In the genomic region with DNA sequence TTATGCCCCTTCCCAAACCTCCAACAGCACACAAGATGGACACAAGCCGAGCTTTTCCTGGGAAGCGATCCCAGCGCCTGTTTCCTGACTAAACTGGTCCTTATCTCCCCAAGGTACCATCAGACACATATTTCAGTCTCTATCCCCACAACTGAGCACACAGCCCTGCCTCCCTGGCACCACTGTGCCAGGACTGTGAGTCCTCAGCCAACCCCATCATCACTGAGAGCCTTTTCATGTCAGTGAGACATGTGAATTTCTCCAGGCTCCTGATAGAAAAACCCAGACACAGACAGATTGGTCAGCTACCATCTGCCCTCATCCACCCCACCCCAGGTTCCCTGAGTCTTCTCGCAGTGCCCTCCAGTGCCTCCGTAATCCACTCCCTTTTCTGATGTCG, we compare ENCODE assay signal across 18 mouse cellular contexts. TPM values are rescaled to one million over a fixed set of nuclear protein-coding genes. Genes with fewer than 3 reads are reported as not detected.
DNase-seq lines count a peak whose midpoint lies in the region; ATAC-seq lines count a peak whose summit lies in the region.
"Had no signal": no experiment of that assay in that cellular context is flagged by ENCODE, and none has a peak within 500 bp of the region (broad histone marks: within the 10 kb centered on the region; RNA-seq: fewer than 3 reads in every experiment).

No protein-coding gene starts in this region.

- no peaks in the 10 kb centered on the region for H3K9me3 ChIP-seq in hindbrain, embryonic 10.5 days
- H3K9me3 ChIP-seq in hindbrain, embryonic 16.5 days (ENCODE audit: control insufficient read depth, low read length) = no peaks in the 10 kb centered on the region
- no peaks in the 10 kb centered on the region for H3K9me3 ChIP-seq in embryonic facial prominence, embryonic 10.5 days
- H3K9me3 ChIP-seq in limb, embryonic 13.5 days = no peaks in the 10 kb centered on the region

- peaks cover 36% of the 10 kb centered on the region for H3K36me3 ChIP-seq in hindbrain, embryonic 10.5 days
- H3K36me3 ChIP-seq in hindbrain, embryonic 16.5 days (ENCODE audit: control insufficient read depth, insufficient read depth, low read length) = no peaks in the 10 kb centered on the region
- H3K36me3 ChIP-seq in embryonic facial prominence, embryonic 10.5 days (replicated peaks) = peaks cover 30% of the 10 kb centered on the region
- no peaks in the 10 kb centered on the region for H3K36me3 ChIP-seq in limb, embryonic 13.5 days

- DNase-seq in hindbrain, embryonic 10.5 days (ENCODE audit: low spot score) = no peak
- peak; percentile 45 to 51 for DNase-seq in cerebellum, adult 18-20 months
- DNase-seq in embryonic facial prominence, embryonic 10.5 days (ENCODE audit: low spot score) = no peak
- no peak for DNase-seq in spleen, adult 12 weeks (ENCODE audit: low spot score)
- DNase-seq: adrenal gland, adult 8-10 months; B cell, adult 2 months; heart, postnatal 36 days; kidney, adult 11 months; kidney, postnatal 36 days; lung, embryonic 14.5 days; spleen, adult 18-20 months; thymus, postnatal 4 days had no signal

- peaks cover 41% of the 10 kb centered on the region for H3K4me1 ChIP-seq in hindbrain, embryonic 10.5 days (replicated peaks)
- peaks cover 26% of the 10 kb centered on the region for H3K4me1 ChIP-seq in hindbrain, embryonic 16.5 days (ENCODE audit: control insufficient read depth, insufficient read depth, low read depth, low read length)
- peaks cover 39% of the 10 kb centered on the region for H3K4me1 ChIP-seq in embryonic facial prominence, embryonic 10.5 days
- peaks cover 54% of the 10 kb centered on the region for H3K4me1 ChIP-seq in limb, embryonic 13.5 days

- H3K4me3 ChIP-seq in hindbrain, embryonic 10.5 days = no peak overlapping the region
- no peak overlapping the region for H3K4me3 ChIP-seq in hindbrain, embryonic 16.5 days (ENCODE audit: low read length)
- H3K4me3 ChIP-seq in embryonic facial prominence, embryonic 10.5 days = no peak overlapping the region
- H3K4me3 ChIP-seq in limb, embryonic 13.5 days = no peak overlapping the region
- H3K4me3 ChIP-seq: erythroblast, embryonic 14.5 days; myocyte had no signal

- 0 out of 2 replicates have a peak overlapping the region, but pooled peaks have one; percentile 23 for H3K27ac ChIP-seq in hindbrain, embryonic 10.5 days
- H3K27ac ChIP-seq in hindbrain, embryonic 16.5 days (ENCODE audit: low read depth, low read length) = no peak overlapping the region
- H3K27ac ChIP-seq in embryonic facial prominence, embryonic 10.5 days (replicated peaks) = 0 out of 2 replicates have a peak overlapping the region, but pooled peaks have one; percentile 12
- H3K27ac ChIP-seq in limb, embryonic 13.5 days = no peak overlapping the region

- ATAC-seq in hindbrain, embryonic 16.5 days = no peak; the same call in 1 of the 2 replicates
- ATAC-seq in limb, embryonic 13.5 days (ENCODE audit: low FRiP score, low read depth) = 0 out of 2 replicates have a peak, but pooled peaks have one; percentile 4
- no peak for ATAC-seq in erythroid progenitor cell, adult 5-6 weeks (replicated peaks; ENCODE audit: low FRiP score, poor library complexity, severe bottlenecking)

- WGBS in hindbrain, embryonic 10.5 days = 78% methylated on average over 6 of the region's 6 CpGs
- 53% methylated on average over 6 of the region's 6 CpGs for WGBS in hindbrain, embryonic 16.5 days
- WGBS in embryonic facial prominence, embryonic 10.5 days = 87% methylated on average over 6 of the region's 6 CpGs
- WGBS in limb, embryonic 13.5 days = 39% methylated on average over 6 of the region's 6 CpGs

- no peak overlapping the region for H3K9ac ChIP-seq in hindbrain, embryonic 16.5 days (ENCODE audit: low read depth, low read length)
- H3K9ac ChIP-seq in limb, embryonic 13.5 days = no peak overlapping the region
- H3K9ac ChIP-seq: lung, embryonic 14.5 days had no signal

- H3K4me2 ChIP-seq in hindbrain, embryonic 16.5 days (ENCODE audit: low read length) = no peak overlapping the region
- peak overlapping the region; percentile 15; the same call in 1 of the 2 replicates for H3K4me2 ChIP-seq in limb, embryonic 13.5 days (replicated peaks)
- H3K4me2 ChIP-seq: lung, embryonic 14.5 days had no signal

- H3K27me3 ChIP-seq in hindbrain, embryonic 10.5 days (ENCODE audit: insufficient read depth, poor library complexity, severe bottlenecking) = no peaks in the 10 kb centered on the region
- H3K27me3 ChIP-seq in hindbrain, embryonic 16.5 days (replicated peaks; ENCODE audit: control insufficient read depth, insufficient read depth, low read length) = no peaks in the 10 kb centered on the region
- H3K27me3 ChIP-seq in embryonic facial prominence, embryonic 10.5 days (replicated peaks; ENCODE audit: low read depth, poor library complexity, severe bottlenecking) = no peaks in the 10 kb centered on the region; the same call in 1 of the 2 replicates
- peaks cover 75% of the 10 kb centered on the region for H3K27me3 ChIP-seq in limb, embryonic 13.5 days

RNA-seq across cellular contexts. Expression of gene Pknox2, which starts 24.2 kb away (rescaled TPM):
- 35.0 and 40.3 TPM in 2 replicates for polyA plus RNA-seq in hindbrain, embryonic 10.5 days (2016; fragmentation: Nextera tagmentation; extraction: Ambion mirVana)
- 32.2 and 38.8 TPM in 2 replicates for polyA plus RNA-seq in hindbrain, embryonic 16.5 days (2015; fragmentation: Nextera tagmentation; extraction: Ambion mirVana)
- 32.7 and 33.0 TPM in 2 replicates for polyA plus RNA-seq in embryonic facial prominence, embryonic 10.5 days (2016; fragmentation: Nextera tagmentation; extraction: Ambion mirVana)
- polyA plus RNA-seq in limb, embryonic 13.5 days (2015; fragmentation: Nextera tagmentation; extraction: Ambion mirVana) = 14.5 and 16.1 TPM in 2 replicates
- not detected in 2 replicates for total RNA-seq in erythroid progenitor cell, adult 5-6 weeks (2015; ENCODE audit: low replicate concordance)
- 0.13 TPM in 1 of 2 replicates, not detected in the other for total RNA-seq in erythroid progenitor cell, adult 5-6 weeks (2017; ENCODE audit: low replicate concordance)
- total RNA-seq: megakaryocyte progenitor cell, adult 5-6 weeks had no signal
- polyA plus RNA-seq: erythroblast, embryonic 14.5 days had no signal

Comparison
In these comparisons a context has a peak if more than half of its experiments do, and no peak if none do; other contexts are left out.
1. H3K27ac ChIP-seq: peak in hindbrain, embryonic 10.5 days (single experiment) and embryonic facial prominence, embryonic 10.5 days (single experiment); none in hindbrain, embryonic 16.5 days (single experiment) and limb, embryonic 13.5 days (single experiment).
2. DNase-seq: peak in cerebellum, adult 18-20 months (2 of 2); none in hindbrain, embryonic 10.5 days (single experiment), embryonic facial prominence, embryonic 10.5 days (single experiment) and spleen, adult 12 weeks (single experiment).